Mouse (Mus musculus): Measurements from ENCODE around the gene Tdrd9.

The Tdrd9 gene

GRCm38 (mm10) chr12:111958101-111958865 is 13.1 kb upstream of the Tdrd9 start:
- DNase-seq (ENCODE audit: low read depth, low spot score), result peak; percentile 86

GRCm38 (mm10) chr12:111963339-111963738 is 8.0 kb upstream of the Tdrd9 start:
- DNase-seq (ENCODE audit: low read depth, low spot score), result no peak

GRCm38 (mm10) chr12:111966683-111967173 is 4.6 kb upstream of the Tdrd9 start, which contains the start of gene Atp5mpl:
Gene Atp5mpl (minus strand): TSS chr12:111966977.
- DNase-seq (ENCODE audit: low read depth, low spot score), result peak; percentile 97

- no peak for DNase-seq (ENCODE audit: low read depth, low spot score)
Observed at GRCm38 (mm10) chr12:111970085-111970484, 1.3 kb upstream of the Tdrd9 start.

GRCm38 (mm10) chr12:111972504-111972903 is 1.1 kb downstream of the Tdrd9 start:
- DNase-seq (ENCODE audit: low read depth, low spot score), result no peak

- DNase-seq (ENCODE audit: low read depth, low spot score), result no peak
Observed at GRCm38 (mm10) chr12:111974578-111974977, 3.2 kb downstream of the Tdrd9 start.

GRCm38 (mm10) chr12:111977138-111977537 is 5.8 kb downstream of the Tdrd9 start:
- DNase-seq (ENCODE audit: low read depth, low spot score), result peak; percentile 72

GRCm38 (mm10) chr12:111978274-111978673 is 6.9 kb downstream of the Tdrd9 start:
- DNase-seq (ENCODE audit: low read depth, low spot score), result no peak

GRCm38 (mm10) chr12:111980887-111981367 is 9.6 kb downstream of the Tdrd9 start, which contains the start of gene Rd3l:
Gene Rd3l (minus strand): TSS chr12:111981317.
- peak; percentile 73 for DNase-seq (ENCODE audit: low read depth, low spot score)

- DNase-seq (ENCODE audit: low read depth, low spot score), result no peak
Observed at GRCm38 (mm10) chr12:111981831-111982230, 10.5 kb downstream of the Tdrd9 start.

- DNase-seq (ENCODE audit: low read depth, low spot score), result no peak
Observed at GRCm38 (mm10) chr12:111983165-111983564, 11.8 kb downstream of the Tdrd9 start.

GRCm38 (mm10) chr12:111986756-111987155 is 15.4 kb downstream of the Tdrd9 start:
- DNase-seq (ENCODE audit: low read depth, low spot score), result no peak

- peak; percentile 39 for DNase-seq (ENCODE audit: low read depth, low spot score)
Observed at GRCm38 (mm10) chr12:111992626-111993025, 21.3 kb downstream of the Tdrd9 start.

GRCm38 (mm10) chr12:111995161-111995560 is 23.8 kb downstream of the Tdrd9 start:
- DNase-seq (ENCODE audit: low read depth, low spot score), result no peak

GRCm38 (mm10) chr12:111999735-112000134 is 28.4 kb downstream of the Tdrd9 start:
- DNase-seq (ENCODE audit: low read depth, low spot score), result no peak

GRCm38 (mm10) chr12:112001223-112001622 is 29.9 kb downstream of the Tdrd9 start:
- peak; percentile 87 for DNase-seq (ENCODE audit: low read depth, low spot score)

- no peak for DNase-seq (ENCODE audit: low read depth, low spot score)
Observed at GRCm38 (mm10) chr12:112012511-112013270, 41.3 kb downstream of the Tdrd9 start.

GRCm38 (mm10) chr12:112013271-112013801 is 42.0 kb downstream of the Tdrd9 start:
- no peak for DNase-seq (ENCODE audit: low read depth, low spot score)

- no peak for DNase-seq (ENCODE audit: low read depth, low spot score)
Observed at GRCm38 (mm10) chr12:112016346-112016745, 45.0 kb downstream of the Tdrd9 start.

GRCm38 (mm10) chr12:112023306-112023705 is 51.9 kb downstream of the Tdrd9 start:
- no peak for DNase-seq (ENCODE audit: low read depth, low spot score)

- no peak for DNase-seq (ENCODE audit: low read depth, low spot score)
Observed at GRCm38 (mm10) chr12:112024581-112025310, 53.4 kb downstream of the Tdrd9 start.
